Mouse (Mus musculus) frontal cortex, postnatal 10 days (tissue): ENCODE measurements around the gene Rnaset2a.
"Not testable (repeated sequence)": the region's sequence is repeated elsewhere in the genome, so short reads cannot be mapped to it uniquely, and the experiment has no call there.

Experiments
- DNase-seq, 2 experiments: peaks; one replicate each; pipeline ENCODE4 v3.0.0; 2022; ENCODE audit warnings: low spot score in 2 of 2, mixed read lengths in 1 of 2

Rnaset2a gene

GRCm38 (mm10) chr17:8138116-8138515 is 9.8 kb downstream of the Rnaset2a start:
- not testable (repeated sequence) for DNase-seq

GRCm38 (mm10) chr17:8130849-8131248 is 17.0 kb downstream of the Rnaset2a start:
- not testable (repeated sequence) for DNase-seq

- DNase-seq = not testable (repeated sequence)
Observed at GRCm38 (mm10) chr17:8129578-8129977, 18.3 kb downstream of the Rnaset2a start.

GRCm38 (mm10) chr17:8128326-8128993 is 19.4 kb downstream of the Rnaset2a start:
- DNase-seq = not testable (repeated sequence)

- not testable (repeated sequence) for DNase-seq
Observed at GRCm38 (mm10) chr17:8124586-8124985, 23.3 kb downstream of the Rnaset2a start.

GRCm38 (mm10) chr17:8122974-8123373 is 24.9 kb downstream of the Rnaset2a start:
- DNase-seq = not testable (repeated sequence)

GRCm38 (mm10) chr17:8116928-8117327 is 31.0 kb downstream of the Rnaset2a start:
- not testable (repeated sequence) for DNase-seq

GRCm38 (mm10) chr17:8116378-8116777 is 31.5 kb downstream of the Rnaset2a start:
- DNase-seq = not testable (repeated sequence)

GRCm38 (mm10) chr17:8112199-8112598 is 35.7 kb downstream of the Rnaset2a start:
- DNase-seq = not testable (repeated sequence)

GRCm38 (mm10) chr17:8101297-8101609 is 46.6 kb downstream of the Rnaset2a start:
- not testable (repeated sequence) for DNase-seq

- not testable (repeated sequence) for DNase-seq
Observed at GRCm38 (mm10) chr17:8100405-8101296, 47.2 kb downstream of the Rnaset2a start.

- DNase-seq = not testable (repeated sequence)
Observed at GRCm38 (mm10) chr17:8096199-8096598, 51.7 kb downstream of the Rnaset2a start.

- not testable (repeated sequence) for DNase-seq
Observed at GRCm38 (mm10) chr17:8095653-8096052, 52.2 kb downstream of the Rnaset2a start.

GRCm38 (mm10) chr17:8092537-8093526 is 55.1 kb downstream of the Rnaset2a start:
- DNase-seq = not testable (repeated sequence)

GRCm38 (mm10) chr17:8091320-8091719 is 56.6 kb downstream of the Rnaset2a start:
- not testable (repeated sequence) for DNase-seq

GRCm38 (mm10) chr17:8069847-8070246 is 78.0 kb downstream of the Rnaset2a start:
- DNase-seq = not testable (repeated sequence)
